Mouse (Mus musculus): ENCODE data around the gene Rassf2. TPM values are rescaled to one million over a fixed set of nuclear protein-coding genes. Genes with fewer than 3 reads are reported as not detected.

Gene Rassf2
- polyA plus RNA-seq, 1 experiment, result under 0.01 TPM

DNA sequence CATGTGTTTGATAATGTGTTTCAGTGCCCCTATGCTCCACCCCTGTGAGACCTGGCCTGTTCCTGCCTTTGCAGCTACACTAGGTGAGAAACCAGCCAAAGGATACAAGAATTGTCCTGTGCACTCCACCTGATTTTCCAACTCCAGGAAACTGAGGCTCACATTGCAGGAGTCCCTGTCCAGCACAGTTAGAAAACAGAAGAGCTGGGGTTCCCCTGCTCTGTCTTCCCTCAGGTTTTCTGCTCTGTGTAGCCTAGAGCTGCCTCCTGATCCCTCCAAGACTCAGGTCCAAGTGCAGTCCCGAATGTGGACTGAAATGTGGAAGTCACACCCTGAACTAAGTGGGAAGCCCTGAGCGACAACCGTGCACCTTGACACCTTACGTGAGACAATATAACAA lies 76.3 kb downstream of the Rassf2 start:
- H3K4me3 ChIP-seq (replicated peaks), result no peak overlapping the region
- no peak for TF ChIP-seq GATA1 (IDR thresholded peaks at IDR 0.05; ENCODE audit: low read length)
- no peak for TF ChIP-seq TAL1 (IDR thresholded peaks at IDR 0.05; ENCODE audit: low read length)
- no peaks in the 10 kb centered on the region for H3K36me3 ChIP-seq (ENCODE audit: control insufficient read depth)
- no peaks in the 10 kb centered on the region for H3K9me3 ChIP-seq (ENCODE audit: control insufficient read depth, low read length)
- H3K4me1 ChIP-seq (ENCODE audit: control insufficient read depth), result peaks cover 6% of the 10 kb centered on the region
- H3K27me3 ChIP-seq (ENCODE audit: control insufficient read depth), result peaks cover 58% of the 10 kb centered on the region

DNA sequence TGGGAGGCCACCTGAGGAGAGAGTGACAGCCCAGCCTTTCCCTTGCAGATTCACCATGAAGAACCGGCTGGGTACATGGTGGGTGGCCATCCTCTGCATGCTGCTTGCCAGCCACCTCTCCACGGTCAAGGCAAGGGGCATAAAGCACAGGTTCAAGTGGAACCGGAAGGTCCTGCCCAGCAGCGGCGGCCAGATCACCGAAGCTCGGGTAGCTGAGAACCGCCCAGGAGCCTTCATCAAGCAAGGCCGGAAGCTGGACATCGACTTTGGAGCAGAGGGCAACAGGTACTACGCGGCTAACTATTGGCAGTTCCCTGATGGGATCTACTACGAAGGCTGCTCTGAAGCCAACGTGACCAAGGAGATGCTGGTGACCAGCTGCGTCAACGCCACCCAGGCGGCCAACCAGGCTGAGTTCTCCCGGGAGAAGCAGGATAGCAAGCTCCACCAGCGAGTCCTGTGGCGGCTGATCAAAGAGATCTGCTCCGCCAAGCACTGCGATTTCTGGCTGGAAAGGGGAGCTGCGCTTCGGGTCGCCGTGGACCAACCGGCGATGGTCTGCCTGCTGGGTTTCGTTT lies 77.0 kb downstream of the Rassf2 start:
- H3K36me3 ChIP-seq (ENCODE audit: control insufficient read depth), result no peaks in the 10 kb centered on the region
- H3K27me3 ChIP-seq (ENCODE audit: control insufficient read depth), result peaks cover 62% of the 10 kb centered on the region
- no peaks in the 10 kb centered on the region for H3K9me3 ChIP-seq (ENCODE audit: control insufficient read depth, low read length)
- peaks cover 6% of the 10 kb centered on the region for H3K4me1 ChIP-seq (ENCODE audit: control insufficient read depth)
- TF ChIP-seq GATA1 (IDR thresholded peaks at IDR 0.05; ENCODE audit: low read length), result no peak
- TF ChIP-seq TAL1 (IDR thresholded peaks at IDR 0.05; ENCODE audit: low read length), result no peak
- H3K4me3 ChIP-seq (replicated peaks), result no peak overlapping the region

DNA sequence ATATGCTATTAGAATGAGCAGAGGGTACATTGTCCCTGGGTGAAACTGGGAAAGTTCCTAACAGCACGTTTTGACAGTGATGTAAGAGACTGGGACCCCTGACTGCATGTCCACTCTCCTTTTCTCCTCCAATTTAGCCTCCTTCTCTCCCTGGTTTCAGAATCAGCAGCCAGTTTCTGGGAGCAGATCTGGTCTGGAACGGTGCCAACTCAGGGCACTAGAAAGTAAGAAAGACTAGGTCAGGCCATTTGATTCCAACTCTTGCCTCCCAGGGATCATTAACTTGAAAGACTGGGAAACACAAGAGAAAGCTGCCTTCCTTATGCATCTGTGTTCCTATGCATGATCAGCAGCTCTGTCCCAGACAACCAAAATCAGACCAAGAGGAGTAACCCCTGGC lies 77.6 kb downstream of the Rassf2 start:
- no peak for TF ChIP-seq TAL1 (IDR thresholded peaks at IDR 0.05; ENCODE audit: low read length)
- no peak for TF ChIP-seq GATA1 (IDR thresholded peaks at IDR 0.05; ENCODE audit: low read length)
- Histone ChIP-seq H3K4me3 (replicated peaks) (no peak overlapping the region), H3K36me3 (ENCODE audit: control insufficient read depth) (no peaks in the 10 kb centered on the region), H3K4me1 (ENCODE audit: control insufficient read depth) (peaks cover 6% of the 10 kb centered on the region), H3K27me3 (ENCODE audit: control insufficient read depth) (peaks cover 66% of the 10 kb centered on the region), H3K9me3 (ENCODE audit: control insufficient read depth, low read length) (no peaks in the 10 kb centered on the region)

DNA sequence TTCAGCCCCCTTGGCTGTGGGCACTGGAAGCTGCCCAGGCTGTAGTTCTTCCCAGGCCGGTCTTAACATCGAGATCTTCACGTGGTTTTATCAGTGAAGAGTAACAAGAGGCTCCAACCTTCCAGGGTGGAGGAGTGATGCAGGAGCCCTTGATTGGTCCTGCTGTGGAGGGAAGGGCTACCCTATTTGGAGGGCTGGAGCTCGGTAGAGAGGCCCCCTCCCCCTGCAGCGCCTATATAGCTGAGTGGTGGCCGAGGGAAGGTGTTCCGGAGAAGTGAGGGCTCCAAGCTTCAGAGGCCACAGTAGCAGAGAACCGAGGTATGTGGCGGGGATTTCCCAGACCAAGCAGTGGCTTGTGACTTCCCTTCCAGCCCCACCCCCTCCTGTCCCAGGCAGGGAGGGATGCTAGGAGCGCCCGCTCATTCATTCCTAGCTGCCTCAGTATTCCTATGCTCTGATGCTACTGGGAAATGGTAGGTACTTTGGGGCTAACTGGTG lies 79.4 kb downstream of the Rassf2 start, which contains the start of gene Prnd:
TSS of gene Prnd (plus strand) at position 264 of the 498 bp plus-strand sequence.
- no peaks in the 10 kb centered on the region for H3K36me3 ChIP-seq (ENCODE audit: control insufficient read depth)

DNA sequence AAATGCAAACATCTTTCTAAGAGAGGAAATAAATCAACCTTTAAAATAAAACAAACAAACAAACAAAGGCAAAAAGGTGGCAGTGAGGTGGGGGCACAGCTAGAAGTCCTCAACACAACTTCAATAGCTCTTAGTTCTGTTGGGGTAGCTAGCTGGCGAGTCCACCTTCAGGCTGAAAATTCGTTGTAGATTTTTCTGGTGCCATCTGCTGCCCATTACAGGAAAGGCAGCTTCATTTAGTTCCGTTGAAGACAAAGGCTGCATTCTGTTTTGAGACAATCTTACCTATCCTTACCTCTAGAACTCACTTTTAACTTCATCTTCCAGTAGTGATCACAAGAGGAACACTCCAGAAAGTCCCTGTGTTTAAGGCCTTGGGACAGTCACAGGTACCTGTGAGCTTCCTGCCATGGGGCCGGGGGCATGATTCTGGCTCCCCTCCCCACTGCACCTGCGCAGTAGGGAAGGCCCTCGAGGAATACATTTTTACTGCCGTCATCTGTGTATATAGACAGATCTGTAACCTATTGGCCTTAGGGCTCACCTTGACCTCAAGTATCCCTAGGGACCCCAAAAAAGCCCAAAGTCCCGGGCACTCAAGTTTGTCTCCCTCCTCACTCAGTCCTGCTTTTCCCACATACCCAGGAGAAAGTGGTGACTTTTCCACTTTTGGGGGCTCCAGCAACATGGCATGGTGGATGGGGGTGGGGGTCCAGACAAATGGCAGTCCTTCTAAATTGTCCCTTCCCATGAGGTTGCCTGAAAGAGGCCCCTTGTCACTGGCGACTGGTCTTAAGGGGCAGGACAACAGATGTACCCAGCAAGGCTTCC lies 80.1 kb downstream of the Rassf2 start:
- Histone ChIP-seq H3K4me3 (replicated peaks) (no peak overlapping the region), H3K4me1 (ENCODE audit: control insufficient read depth) (peaks cover 4% of the 10 kb centered on the region), H3K27me3 (ENCODE audit: control insufficient read depth) (peaks cover 75% of the 10 kb centered on the region), H3K36me3 (ENCODE audit: control insufficient read depth) (no peaks in the 10 kb centered on the region), H3K9me3 (ENCODE audit: control insufficient read depth, low read length) (no peaks in the 10 kb centered on the region)
- no peak for TF ChIP-seq TAL1 (IDR thresholded peaks at IDR 0.05; ENCODE audit: low read length)
- no peak for TF ChIP-seq GATA1 (IDR thresholded peaks at IDR 0.05; ENCODE audit: low read length)

More for the DNA sequence above, 79.4 kb downstream of the Rassf2 start, which contains the start of gene Prnd:
- Histone ChIP-seq H3K4me1 (ENCODE audit: control insufficient read depth) (peaks cover 6% of the 10 kb centered on the region), H3K9me3 (ENCODE audit: control insufficient read depth, low read length) (no peaks in the 10 kb centered on the region), H3K27me3 (ENCODE audit: control insufficient read depth) (peaks cover 75% of the 10 kb centered on the region), H3K4me3 (replicated peaks) (no peak within 1 kb of the TSS)
- TF ChIP-seq GATA1 (IDR thresholded peaks at IDR 0.05; ENCODE audit: low read length), result no peak
- no peak for TF ChIP-seq TAL1 (IDR thresholded peaks at IDR 0.05; ENCODE audit: low read length)

DNA sequence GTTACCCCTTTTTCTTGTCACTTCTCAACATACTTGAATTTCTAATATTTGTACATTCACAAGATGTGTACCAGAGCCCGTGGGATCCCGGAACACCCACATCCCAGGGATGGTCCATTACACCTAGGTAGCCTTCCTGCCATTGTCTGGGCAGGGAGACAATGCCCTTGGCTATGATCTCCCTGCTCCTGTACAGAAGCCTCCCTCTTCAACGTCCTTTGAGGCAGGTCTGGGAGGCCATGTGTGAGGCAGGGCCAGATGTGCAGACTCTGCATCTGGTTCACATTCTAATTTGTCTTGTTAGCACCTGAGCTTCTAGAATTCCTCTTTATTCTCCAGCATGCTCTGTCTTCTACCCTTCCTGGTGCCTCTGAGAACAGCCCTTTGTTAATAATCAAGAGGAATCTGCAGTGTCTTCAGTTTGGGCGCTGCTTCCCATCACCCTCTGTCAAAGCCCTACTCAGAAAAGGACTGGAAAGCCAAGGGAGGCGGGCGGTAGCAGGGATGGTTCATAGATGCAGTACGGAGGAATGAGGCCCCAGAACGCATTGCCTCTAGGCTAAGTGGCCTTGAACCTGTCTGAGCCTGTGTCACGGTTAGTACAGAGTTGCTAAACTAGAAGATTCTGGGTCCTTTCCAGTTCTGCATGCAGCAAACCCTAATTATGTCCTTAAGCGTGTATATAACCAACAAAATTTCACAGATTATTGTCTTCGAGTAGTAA lies 81.0 kb downstream of the Rassf2 start:
- TF ChIP-seq TAL1 (IDR thresholded peaks at IDR 0.05; ENCODE audit: low read length) (no peak), GATA1 (IDR thresholded peaks at IDR 0.05; ENCODE audit: low read length) (no peak)
- Histone ChIP-seq H3K27me3 (ENCODE audit: control insufficient read depth) (peaks cover 68% of the 10 kb centered on the region), H3K4me3 (replicated peaks) (no peak overlapping the region), H3K9me3 (ENCODE audit: control insufficient read depth, low read length) (no peaks in the 10 kb centered on the region), H3K36me3 (ENCODE audit: control insufficient read depth) (no peaks in the 10 kb centered on the region), H3K4me1 (ENCODE audit: control insufficient read depth) (peaks cover 4% of the 10 kb centered on the region; the same call in 1 of the 2 replicates)

DNA sequence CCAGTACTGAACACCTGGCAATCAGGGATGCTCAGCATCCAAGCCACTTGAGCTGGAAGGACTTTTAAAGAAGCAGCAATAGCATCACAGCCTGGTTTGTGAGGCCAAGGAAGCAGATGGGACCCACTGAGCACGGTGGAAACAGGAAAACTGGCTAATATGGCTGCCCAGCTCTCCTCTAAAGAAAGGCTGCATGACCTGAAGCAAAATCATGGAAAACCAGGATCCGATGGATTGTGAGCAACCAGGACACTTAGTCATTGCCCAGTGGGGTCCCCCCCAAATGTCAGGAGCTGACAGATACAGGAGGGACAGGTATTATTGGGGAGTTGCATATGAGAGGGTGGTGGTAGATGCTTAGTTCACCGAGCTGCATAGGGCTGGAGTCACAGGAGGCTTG lies 81.9 kb downstream of the Rassf2 start:
- TF ChIP-seq GATA1 (IDR thresholded peaks at IDR 0.05; ENCODE audit: low read length) (no peak), TAL1 (IDR thresholded peaks at IDR 0.05; ENCODE audit: low read length) (no peak)
- Histone ChIP-seq H3K4me3 (replicated peaks) (no peak overlapping the region), H3K9me3 (ENCODE audit: control insufficient read depth, low read length) (no peaks in the 10 kb centered on the region), H3K4me1 (ENCODE audit: control insufficient read depth) (peaks cover 4% of the 10 kb centered on the region; the same call in 1 of the 2 replicates), H3K36me3 (ENCODE audit: control insufficient read depth) (no peaks in the 10 kb centered on the region), H3K27me3 (ENCODE audit: control insufficient read depth) (peaks cover 59% of the 10 kb centered on the region)

DNA sequence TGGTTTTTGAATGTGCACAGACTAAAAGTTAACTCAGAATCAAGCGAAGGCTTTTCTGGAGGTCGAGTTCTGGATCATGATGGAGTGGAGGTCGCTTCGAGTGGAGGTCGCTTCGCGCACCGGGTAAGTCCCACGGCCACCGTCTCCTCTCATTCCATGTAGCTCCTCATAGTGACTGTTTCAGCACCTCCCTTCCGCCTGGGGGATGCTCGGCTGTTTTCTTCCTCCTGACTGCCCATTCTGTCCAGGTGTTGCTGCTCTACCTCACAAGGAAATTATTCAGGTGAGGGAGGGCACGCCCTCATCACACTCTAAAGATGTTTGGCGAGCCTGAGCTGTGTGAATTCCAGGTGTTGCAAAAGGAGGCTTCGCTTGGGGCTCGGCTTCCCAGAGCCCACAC lies 83.7 kb downstream of the Rassf2 start:
- Histone ChIP-seq H3K36me3 (ENCODE audit: control insufficient read depth) (no peaks in the 10 kb centered on the region), H3K27me3 (ENCODE audit: control insufficient read depth) (peaks cover 41% of the 10 kb centered on the region), H3K4me3 (replicated peaks) (no peak overlapping the region), H3K9me3 (ENCODE audit: control insufficient read depth, low read length) (no peaks in the 10 kb centered on the region), H3K4me1 (ENCODE audit: control insufficient read depth) (peaks cover 6% of the 10 kb centered on the region)
- TF ChIP-seq TAL1 (IDR thresholded peaks at IDR 0.05; ENCODE audit: low read length), result no peak
- no peak for TF ChIP-seq GATA1 (IDR thresholded peaks at IDR 0.05; ENCODE audit: low read length)

DNA sequence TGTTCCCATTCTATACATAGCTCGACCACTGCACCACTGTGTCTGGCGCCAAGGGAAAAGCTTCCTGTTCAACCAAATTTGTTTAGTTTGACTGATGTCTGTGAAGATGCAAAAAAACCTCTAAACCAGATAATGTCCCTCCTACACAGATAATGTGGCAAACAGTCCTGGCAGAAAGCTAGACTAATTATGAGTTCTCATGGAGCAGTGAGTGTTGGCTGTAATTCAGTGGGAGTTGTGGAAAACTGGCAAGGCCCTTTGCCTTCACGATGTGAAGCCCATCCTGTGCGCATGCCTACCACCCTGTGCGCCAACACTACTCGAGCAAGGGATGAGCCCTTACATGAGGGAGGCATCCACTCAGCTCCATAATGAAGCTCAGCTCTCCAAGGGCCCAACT lies 84.3 kb downstream of the Rassf2 start:
- H3K36me3 ChIP-seq (ENCODE audit: control insufficient read depth), result no peaks in the 10 kb centered on the region
- H3K4me1 ChIP-seq (ENCODE audit: control insufficient read depth), result peaks cover 12% of the 10 kb centered on the region
- H3K27me3 ChIP-seq (ENCODE audit: control insufficient read depth), result peaks cover 37% of the 10 kb centered on the region
- H3K4me3 ChIP-seq (replicated peaks), result no peak overlapping the region
- no peak for TF ChIP-seq TAL1 (IDR thresholded peaks at IDR 0.05; ENCODE audit: low read length)
- no peak for TF ChIP-seq GATA1 (IDR thresholded peaks at IDR 0.05; ENCODE audit: low read length)
- no peaks in the 10 kb centered on the region for H3K9me3 ChIP-seq (ENCODE audit: control insufficient read depth, low read length)

Measured in erythroblast, embryonic 14.5 days (primary cell).